Comparison of ENCODE assay signal across 10 mouse cellular contexts in the genomic region with DNA sequence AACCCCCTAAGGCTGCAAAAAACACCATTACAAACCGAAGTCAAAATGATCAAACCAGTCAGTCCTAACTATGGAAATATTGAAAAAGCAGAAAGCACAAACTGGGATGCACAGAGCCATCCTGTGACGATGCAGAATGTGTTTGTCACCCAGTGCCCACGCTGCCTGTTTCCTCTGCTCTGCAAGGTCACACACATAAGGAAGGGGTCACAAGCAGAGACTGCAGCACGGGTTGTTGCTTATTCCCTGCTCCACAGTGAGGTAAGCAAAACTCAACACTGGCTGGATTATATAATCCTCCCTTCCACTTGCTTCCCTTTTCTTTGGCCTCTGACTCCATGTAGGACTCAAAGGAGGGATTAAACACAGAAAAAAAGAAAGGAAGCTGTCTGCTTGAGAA. TPM values are rescaled to one million over a fixed set of nuclear protein-coding genes. Genes with fewer than 3 reads are reported as not detected.
DNase-seq lines count a peak whose midpoint lies in the region; ATAC-seq and TF ChIP-seq lines count a peak whose summit lies in the region.
"Had no signal": no experiment of that assay in that cellular context is flagged by ENCODE, and none has a peak within 500 bp of the region (broad histone marks: within the 10 kb centered on the region; RNA-seq: fewer than 3 reads in every experiment).

No protein-coding gene starts in this region.

- no peaks in the 10 kb centered on the region for H3K27me3 ChIP-seq in cerebellum, adult 2 months (ENCODE audit: control insufficient read depth, insufficient read depth, low read length)
- H3K27me3 ChIP-seq in hindbrain, embryonic 15.5 days, result no peaks in the 10 kb centered on the region
- no peaks in the 10 kb centered on the region for H3K27me3 ChIP-seq in hindbrain, embryonic 12.5 days
- no peaks in the 10 kb centered on the region for H3K27me3 ChIP-seq in spleen, adult 2 months (ENCODE audit: control insufficient read depth, insufficient read depth, low read length)
- H3K27me3 ChIP-seq: midbrain, embryonic 12.5 days had no signal

- TF ChIP-seq POLR2A in cerebellum, adult 2 months (IDR thresholded peaks at IDR 0.05; ENCODE audit: borderline replicate concordance, insufficient read depth, low read length), result peak; percentile 19; the same call in 1 of the 2 replicates
- no peak for TF ChIP-seq POLR2A in spleen, adult 2 months (IDR thresholded peaks at IDR 0.05; ENCODE audit: low read depth, low read length)

- H3K9ac ChIP-seq in hindbrain, embryonic 15.5 days, result no peak overlapping the region
- no peak overlapping the region for H3K9ac ChIP-seq in hindbrain, embryonic 12.5 days
- H3K9ac ChIP-seq: midbrain, embryonic 12.5 days had no signal

- no peak for TF ChIP-seq CTCF in cerebellum, adult 2 months (IDR thresholded peaks at IDR 0.05; ENCODE audit: borderline replicate concordance, insufficient read depth, low read depth, low read length)
- TF ChIP-seq CTCF in spleen, adult 2 months (IDR thresholded peaks at IDR 0.05; ENCODE audit: extremely low read depth, insufficient read depth, insufficient read length, insufficient replicate concordance), result no peak

- no peak for ATAC-seq in hindbrain, embryonic 15.5 days (ENCODE audit: low FRiP score, low read depth)
- no peak for ATAC-seq in hindbrain, embryonic 12.5 days (ENCODE audit: low FRiP score)

- H3K9me3 ChIP-seq in hindbrain, embryonic 15.5 days, result no peaks in the 10 kb centered on the region
- no peaks in the 10 kb centered on the region for H3K9me3 ChIP-seq in hindbrain, embryonic 12.5 days (replicated peaks)
- H3K9me3 ChIP-seq: midbrain, embryonic 12.5 days had no signal

- peak overlapping the region; percentile 80 for H3K4me3 ChIP-seq in cerebellum, adult 2 months (replicated peaks; ENCODE audit: insufficient read depth, low read depth, low read length)
- H3K4me3 ChIP-seq in hindbrain, embryonic 15.5 days, result no peak overlapping the region
- no peak overlapping the region for H3K4me3 ChIP-seq in hindbrain, embryonic 12.5 days
- H3K4me3 ChIP-seq in spleen, adult 2 months (ENCODE audit: extremely low read depth, insufficient read depth, insufficient read length), result peak overlapping the region; percentile 1; the same call in 1 of the 2 replicates
- H3K4me3 ChIP-seq: midbrain, embryonic 12.5 days had no signal

- H3K36me3 ChIP-seq in hindbrain, embryonic 15.5 days, result peaks cover 10% of the 10 kb centered on the region; the same call in 1 of the 2 replicates
- peaks cover 14% of the 10 kb centered on the region for H3K36me3 ChIP-seq in hindbrain, embryonic 12.5 days
- H3K36me3 ChIP-seq in spleen, adult 2 months (ENCODE audit: control insufficient read depth, insufficient read depth, low read length), result peaks cover 19% of the 10 kb centered on the region

- peak; percentile 54 to 56 for DNase-seq in cerebellum, adult 2 months
- no peak for DNase-seq in cerebellum, adult 18-20 months
- DNase-seq in spleen, adult 2 months (ENCODE audit: low read depth in 1 of 2, low spot score in 2 of 2), result no peak
- DNase-seq in spleen, postnatal 4 days (ENCODE audit: low spot score in 2 of 2), result no peak
- no peak for DNase-seq in adrenal gland, adult 2 months
- no peak for DNase-seq in ovary, adult 18-20 months (ENCODE audit: low spot score)
- DNase-seq: thymus, postnatal 36 days had no signal

- peaks cover 25% of the 10 kb centered on the region; the same call in 1 of the 2 replicates for H3K4me1 ChIP-seq in cerebellum, adult 2 months (ENCODE audit: control insufficient read depth, insufficient read depth, low read length)
- peaks cover 37% of the 10 kb centered on the region for H3K4me1 ChIP-seq in hindbrain, embryonic 15.5 days (replicated peaks)
- H3K4me1 ChIP-seq in hindbrain, embryonic 12.5 days, result peaks cover 18% of the 10 kb centered on the region
- H3K4me1 ChIP-seq in spleen, adult 2 months (ENCODE audit: control insufficient read depth, insufficient read depth, insufficient read length), result peaks cover 14% of the 10 kb centered on the region

- H3K27ac ChIP-seq in cerebellum, adult 2 months (ENCODE audit: insufficient read depth, low read length), result peak overlapping the region; percentile 90
- H3K27ac ChIP-seq in hindbrain, embryonic 15.5 days (replicated peaks), result no peak overlapping the region
- H3K27ac ChIP-seq in hindbrain, embryonic 12.5 days, result no peak overlapping the region
- no peak overlapping the region for H3K27ac ChIP-seq in spleen, adult 2 months (ENCODE audit: insufficient read depth, low read length)
- H3K27ac ChIP-seq: midbrain, embryonic 12.5 days had no signal

- 5% methylated on average over 4 of the region's 4 CpGs for WGBS in cerebellum, adult 2 months
- WGBS in hindbrain, embryonic 15.5 days, result 65% methylated on average over 4 of the region's 4 CpGs
- WGBS in hindbrain, embryonic 12.5 days, result 67% methylated on average over 4 of the region's 4 CpGs
- 24% methylated on average over 4 of the region's 4 CpGs for WGBS in spleen, adult 2 months

- peak overlapping the region; percentile 53 for H3K4me2 ChIP-seq in hindbrain, embryonic 15.5 days
- no peak overlapping the region for H3K4me2 ChIP-seq in hindbrain, embryonic 12.5 days (replicated peaks)

RNA-seq across cellular contexts. Expression of a gene that starts 3.5 kb away (rescaled TPM):
- 1,793 and 1,993 TPM in 2 replicates for polyA plus RNA-seq in cerebellum, adult 2 months (2012; rRNA removed)
- 709 and 713 TPM in 2 replicates for polyA plus RNA-seq in hindbrain, embryonic 15.5 days (2015; fragmentation: Nextera tagmentation; extraction: Ambion mirVana)
- polyA plus RNA-seq in hindbrain, embryonic 12.5 days (2016; fragmentation: Nextera tagmentation; extraction: Ambion mirVana), result 462 and 486 TPM in 2 replicates
- polyA plus RNA-seq in spleen, adult 2 months (2012; rRNA removed), result 567 and 602 TPM in 2 replicates
- 1,000 to 10,000 TPM; 1,107 to 1,115 TPM for total RNA-seq in adrenal gland, adult 2 months (2021)
- 828 and 985 TPM in 2 replicates for polyA plus RNA-seq in adrenal gland, adult 2 months (2012; rRNA removed)

RNA-seq across cellular contexts. Expression of a gene that starts 55.9 kb away (rescaled TPM):
- 21.2 and 22.4 TPM in 2 replicates for polyA plus RNA-seq in cerebellum, adult 2 months (2012; rRNA removed)
- polyA plus RNA-seq in hindbrain, embryonic 15.5 days (2015; fragmentation: Nextera tagmentation; extraction: Ambion mirVana), result 25.7 and 27.5 TPM in 2 replicates
- polyA plus RNA-seq in hindbrain, embryonic 12.5 days (2016; fragmentation: Nextera tagmentation; extraction: Ambion mirVana), result 34.2 and 36.4 TPM in 2 replicates
- polyA plus RNA-seq in spleen, adult 2 months (2012; rRNA removed), result 4.5 and 5.2 TPM in 2 replicates
- total RNA-seq in adrenal gland, adult 2 months (2021), result 10 to 100 TPM; 22.6 to 24.3 TPM
- polyA plus RNA-seq in adrenal gland, adult 2 months (2012; rRNA removed), result 0.73 and 0.78 TPM in 2 replicates

Comparison
In these comparisons a context has a peak if more than half of its experiments do, and no peak if none do; other contexts are left out.
1. DNase-seq: peak in cerebellum, adult 2 months (2 of 2); none in cerebellum, adult 18-20 months (0 of 2), spleen, adult 2 months (0 of 2), spleen, postnatal 4 days (0 of 2), adrenal gland, adult 2 months (single experiment) and ovary, adult 18-20 months (single experiment).
2. H3K4me3 ChIP-seq: peak in cerebellum, adult 2 months (single experiment) and spleen, adult 2 months (single experiment); none in hindbrain, embryonic 15.5 days (single experiment) and hindbrain, embryonic 12.5 days (single experiment).